ENCODE assay signal across 28 mouse cellular contexts in genomic region chr12:24883279-24883678, GRCm38 (mm10).
"Had no signal": no experiment of that assay in that cellular context is flagged by ENCODE, and none has a peak within 500 bp of the region (broad histone marks: within the 10 kb centered on the region; RNA-seq: fewer than 3 reads in every experiment).

No protein-coding gene starts in this region.

- H3K9me3 ChIP-seq: embryonic facial prominence, embryonic 10.5 days; embryonic facial prominence, embryonic 12.5 days; embryonic facial prominence, embryonic 13.5 days; embryonic facial prominence, embryonic 15.5 days; forebrain, embryonic 10.5 days; forebrain, embryonic 12.5 days; forebrain, embryonic 13.5 days; forebrain, embryonic 15.5 days had no signal

- ATAC-seq: forebrain, embryonic 13.5 days; forebrain, embryonic 15.5 days; forebrain, embryonic 16.5 days; forebrain, postnatal 0 days had no signal

- H3K4me1 ChIP-seq: embryonic facial prominence, embryonic 15.5 days; forebrain, embryonic 15.5 days had no signal

- H3K27ac ChIP-seq: embryonic facial prominence, embryonic 10.5 days; embryonic facial prominence, embryonic 12.5 days; embryonic facial prominence, embryonic 13.5 days; embryonic facial prominence, embryonic 15.5 days; forebrain, embryonic 10.5 days; forebrain, embryonic 12.5 days; forebrain, embryonic 13.5 days; forebrain, embryonic 15.5 days; gastrocnemius, adult 2 months; heart, adult 2 months had no signal

- H3K27me3 ChIP-seq: embryonic facial prominence, embryonic 12.5 days; embryonic facial prominence, embryonic 13.5 days; embryonic facial prominence, embryonic 15.5 days; forebrain, embryonic 12.5 days; forebrain, embryonic 13.5 days; forebrain, embryonic 15.5 days had no signal

- H3K9ac ChIP-seq: embryonic facial prominence, embryonic 12.5 days; embryonic facial prominence, embryonic 13.5 days; embryonic facial prominence, embryonic 15.5 days; forebrain, embryonic 12.5 days; forebrain, embryonic 13.5 days; forebrain, embryonic 15.5 days; forebrain, postnatal 0 days had no signal

- DNase-seq: cerebellum, adult 18-20 months; cerebellum, adult 2 months; cerebellum, adult 8-10 months; cerebellum, adult 9-10 months; cerebellum, adult 9-11 months; cerebellum, postnatal 10 days; cerebellum, postnatal 14 days; cerebellum, postnatal 25 days; cerebellum, postnatal 36 days; embryo, embryonic 11 days; forebrain, postnatal 0 days; gastrocnemius, adult 2 months; gastrocnemius, postnatal 10 days; gastrocnemius, postnatal 14 days; gastrocnemius, postnatal 25 days; gastrocnemius, postnatal 36 days; heart, adult 18-20 months; heart, adult 2 months had no signal

- H3K4me3 ChIP-seq: embryonic facial prominence, embryonic 10.5 days; embryonic facial prominence, embryonic 12.5 days; embryonic facial prominence, embryonic 13.5 days; embryonic facial prominence, embryonic 15.5 days; erythroblast, embryonic 14.5 days; forebrain, embryonic 10.5 days; forebrain, embryonic 12.5 days; forebrain, embryonic 13.5 days; forebrain, embryonic 15.5 days; gastrocnemius, adult 2 months; heart, adult 2 months had no signal

- H3K4me2 ChIP-seq: embryonic facial prominence, embryonic 12.5 days; embryonic facial prominence, embryonic 13.5 days; embryonic facial prominence, embryonic 15.5 days; forebrain, embryonic 12.5 days; forebrain, embryonic 13.5 days; forebrain, embryonic 15.5 days had no signal
